ENCODE assay signal across 13 mouse cellular contexts in genomic region chr15:101212435-101212834, GRCm38 (mm10). TPM values are rescaled to one million over a fixed set of nuclear protein-coding genes. Genes with fewer than 3 reads are reported as not detected.
DNase-seq lines count a peak whose midpoint lies in the region; ATAC-seq and TF ChIP-seq lines count a peak whose summit lies in the region.
"Had no signal": no experiment of that assay in that cellular context is flagged by ENCODE, and none has a peak within 500 bp of the region (broad histone marks: within the 10 kb centered on the region; RNA-seq: fewer than 3 reads in every experiment).

No protein-coding gene starts in this region.

- H3K4me3 ChIP-seq in lung, embryonic 15.5 days = no peak overlapping the region
- H3K4me3 ChIP-seq in lung, adult 2 months (replicated peaks; ENCODE audit: extremely low read depth, low read depth, low read length) = no peak overlapping the region
- no peak overlapping the region for H3K4me3 ChIP-seq in myocyte
- no peak overlapping the region for H3K4me3 ChIP-seq in forebrain, embryonic 14.5 days (ENCODE audit: low read depth, low read length)
- H3K4me3 ChIP-seq: heart, embryonic 15.5 days; intestine, embryonic 15.5 days; liver, embryonic 12.5 days; midbrain, embryonic 13.5 days had no signal

- H3K36me3 ChIP-seq in lung, embryonic 15.5 days = peaks cover 45% of the 10 kb centered on the region
- H3K36me3 ChIP-seq in myocyte (ENCODE audit: control insufficient read depth, insufficient read depth) = no peaks in the 10 kb centered on the region
- H3K36me3 ChIP-seq in forebrain, embryonic 14.5 days (ENCODE audit: control insufficient read depth, insufficient read depth, low read length) = peaks cover 72% of the 10 kb centered on the region

- no peaks in the 10 kb centered on the region for H3K9me3 ChIP-seq in lung, embryonic 15.5 days
- no peaks in the 10 kb centered on the region for H3K9me3 ChIP-seq in forebrain, embryonic 14.5 days (replicated peaks; ENCODE audit: control insufficient read depth, low read length)
- H3K9me3 ChIP-seq: heart, embryonic 15.5 days; intestine, embryonic 15.5 days; liver, embryonic 12.5 days; midbrain, embryonic 13.5 days had no signal

- H3ac ChIP-seq in myocyte (ENCODE audit: control insufficient read depth, insufficient read length) = no peak overlapping the region

- H3K27ac ChIP-seq in lung, embryonic 15.5 days = no peak overlapping the region
- no peak overlapping the region for H3K27ac ChIP-seq in forebrain, embryonic 14.5 days (ENCODE audit: low read depth, low read length)
- H3K27ac ChIP-seq: heart, embryonic 15.5 days; intestine, embryonic 15.5 days; liver, embryonic 12.5 days; midbrain, embryonic 13.5 days had no signal

- 61% methylated on average over 14 of the region's 14 CpGs for WGBS in lung, embryonic 15.5 days
- WGBS in lung, adult 2 months = 44% methylated on average over 14 of the region's 14 CpGs
- 82% methylated on average over 14 of the region's 14 CpGs for WGBS in forebrain, embryonic 14.5 days

- H3K4me2 ChIP-seq in lung, embryonic 15.5 days = no peak overlapping the region
- H3K4me2 ChIP-seq in myocyte (ENCODE audit: low read depth) = no peak overlapping the region
- H3K4me2 ChIP-seq in forebrain, embryonic 14.5 days (ENCODE audit: low read length) = no peak overlapping the region
- H3K4me2 ChIP-seq: heart, embryonic 15.5 days; intestine, embryonic 15.5 days; liver, embryonic 12.5 days; midbrain, embryonic 13.5 days had no signal

- H3K27me3 ChIP-seq in lung, embryonic 15.5 days = no peaks in the 10 kb centered on the region
- H3K27me3 ChIP-seq in myocyte (ENCODE audit: control insufficient read depth, insufficient read depth, insufficient read length) = no peaks in the 10 kb centered on the region
- H3K27me3 ChIP-seq in forebrain, embryonic 14.5 days (replicated peaks; ENCODE audit: control insufficient read depth, insufficient read depth, low read length) = no peaks in the 10 kb centered on the region
- H3K27me3 ChIP-seq: heart, embryonic 15.5 days; intestine, embryonic 15.5 days; liver, embryonic 12.5 days; midbrain, embryonic 13.5 days had no signal

- no peak for TF ChIP-seq POLR2A in lung, adult 2 months (IDR thresholded peaks at IDR 0.05; ENCODE audit: borderline replicate concordance, extremely low read depth, low read depth, low read length)
- TF ChIP-seq POLR2A in myocyte (IDR thresholded peaks at IDR 0.05; ENCODE audit: insufficient read length, low read depth) = no peak

- no peaks in the 10 kb centered on the region for H3K79me2 ChIP-seq in myocyte (ENCODE audit: control insufficient read depth, insufficient read depth)

- no peak overlapping the region for H3K9ac ChIP-seq in lung, embryonic 15.5 days
- no peak overlapping the region for H3K9ac ChIP-seq in forebrain, embryonic 14.5 days (ENCODE audit: low read length)
- H3K9ac ChIP-seq: heart, embryonic 15.5 days; intestine, embryonic 15.5 days; liver, embryonic 12.5 days; midbrain, embryonic 13.5 days had no signal

- DNase-seq in heart, adult 18-20 months = peak; percentile 59 to 66
- DNase-seq in heart, adult 9 months (ENCODE audit: low spot score in 2 of 2) = no peak
- no peak for DNase-seq in lung, adult 2 months
- peak; percentile 74 for DNase-seq in heart, postnatal 4 days
- no peak for DNase-seq in forebrain, embryonic 14.5 days (ENCODE audit: low spot score)
- no peak for DNase-seq in yolk sac, embryonic 10.5 days (ENCODE audit: low spot score)

- no peak for TF ChIP-seq CTCF in lung, adult 2 months (IDR thresholded peaks at IDR 0.05; ENCODE audit: insufficient read depth, low read length)

- no peaks in the 10 kb centered on the region for H3K4me1 ChIP-seq in lung, embryonic 15.5 days
- no peaks in the 10 kb centered on the region; the same call in 1 of the 2 replicates for H3K4me1 ChIP-seq in lung, adult 2 months (ENCODE audit: control insufficient read depth, insufficient read depth, low read length)
- no peaks in the 10 kb centered on the region for H3K4me1 ChIP-seq in forebrain, embryonic 14.5 days (ENCODE audit: control insufficient read depth, insufficient read depth, low read length)
- H3K4me1 ChIP-seq: liver, embryonic 12.5 days; midbrain, embryonic 13.5 days had no signal

- peak; percentile 15; the same call in 1 of the 2 replicates for ATAC-seq in lung, embryonic 15.5 days (ENCODE audit: borderline replicate concordance, extremely low read depth, low FRiP score, low TSS enrichment)
- no peak for ATAC-seq in forebrain, embryonic 14.5 days
- ATAC-seq: CD4-positive, CD25-positive, alpha-beta regulatory T cell, adult 4 months; intestine, embryonic 15.5 days; liver, embryonic 12.5 days; midbrain, embryonic 13.5 days had no signal

TF ChIP-seq in myocyte, 11 proteins besides CTCF, POLR2A, EP300 and RAD21:
- TF ChIP-seq MYOG (IDR thresholded peaks at IDR 0.05; ENCODE audit: control insufficient read depth in 1 of 3, insufficient read depth in 1 of 3, insufficient read length in 2 of 3, low read depth in 2 of 3) (peak in 2 of 3 experiments; percentile 30 to 69), MYOD1 (IDR thresholded peaks at IDR 0.05; ENCODE audit: control insufficient read depth in 1 of 3, insufficient read length in 2 of 3, low read depth in 2 of 3) (peak in 2 of 3 experiments; percentile 8 to 45), TCF3 (IDR thresholded peaks at IDR 0.05; ENCODE audit: insufficient read length, low read depth) (no peak)
TF ChIP-seq in myocyte: peak in this region for 2.

RNA-seq across cellular contexts. Expression of gene Grasp, which starts 11.6 kb away (rescaled TPM):
- 1 to 10 TPM; 8.7 to 9.7 TPM for total RNA-seq in heart, adult 18-20 months (2021)
- polyA plus RNA-seq in lung, embryonic 15.5 days (2015; fragmentation: Nextera tagmentation; extraction: Ambion mirVana) = 6.9 and 7.9 TPM in 2 replicates
- polyA plus RNA-seq in lung, adult 2 months (2012; rRNA removed) = 36.6 and 58.8 TPM in 2 replicates
- 10 to 100 TPM; 13.9 to 15.1 TPM for total RNA-seq in heart, postnatal 4 days (2021)
- polyA plus RNA-seq in myocyte (2012; fragmentation: generic; extraction: Trizol) = 11.0 TPM
- 0.93 and 1.0 TPM in 2 replicates for polyA plus RNA-seq in forebrain, embryonic 14.5 days (2014; fragmentation: Nextera tagmentation; extraction: Ambion mirVana)

RNA-seq across cellular contexts. Expression of gene Acvr1b, which starts 38.6 kb away (rescaled TPM):
- 10 to 100 TPM in 1 of 2 experiments, 1 to 10 TPM in 1; 9.8 to 10.3 TPM for total RNA-seq in heart, adult 18-20 months (2021)
- 5.9 and 6.0 TPM in 2 replicates for polyA plus RNA-seq in lung, embryonic 15.5 days (2015; fragmentation: Nextera tagmentation; extraction: Ambion mirVana)
- 45.8 and 57.2 TPM in 2 replicates for polyA plus RNA-seq in lung, adult 2 months (2012; rRNA removed)
- total RNA-seq in heart, postnatal 4 days (2021) = 10 to 100 TPM; 20.8 to 21.4 TPM
- polyA plus RNA-seq in myocyte (2012; fragmentation: generic; extraction: Trizol) = 5.3 TPM
- 24.7 and 33.5 TPM in 2 replicates for polyA plus RNA-seq in forebrain, embryonic 14.5 days (2014; fragmentation: Nextera tagmentation; extraction: Ambion mirVana)

RNA-seq across cellular contexts. Expression of gene Nr4a1, which starts 41.6 kb away (rescaled TPM):
- 10 to 100 TPM in 1 of 2 experiments, 1 to 10 TPM in 1; 7.7 to 10.5 TPM for total RNA-seq in heart, adult 18-20 months (2021)
- polyA plus RNA-seq in lung, embryonic 15.5 days (2015; fragmentation: Nextera tagmentation; extraction: Ambion mirVana) = 9.2 and 9.9 TPM in 2 replicates
- 40.0 and 43.4 TPM in 2 replicates for polyA plus RNA-seq in lung, adult 2 months (2012; rRNA removed)
- 10 to 100 TPM; 48.1 to 49.6 TPM for total RNA-seq in heart, postnatal 4 days (2021)
- polyA plus RNA-seq in myocyte (2012; fragmentation: generic; extraction: Trizol) = 15.3 TPM
- 2.1 and 2.9 TPM in 2 replicates for polyA plus RNA-seq in forebrain, embryonic 14.5 days (2014; fragmentation: Nextera tagmentation; extraction: Ambion mirVana)

Comparison
In these comparisons a context has a peak if more than half of its experiments do, and no peak if none do; other contexts are left out.
1. DNase-seq: peak in heart, adult 18-20 months (2 of 2) and heart, postnatal 4 days (single experiment); none in heart, adult 9 months (0 of 2), lung, adult 2 months (single experiment), forebrain, embryonic 14.5 days (single experiment) and yolk sac, embryonic 10.5 days (single experiment).